Mouse (Mus musculus) adrenal gland, postnatal 36 days (tissue): Measurements from ENCODE around the gene Apba2. TPM values are rescaled to one million over a fixed set of nuclear protein-coding genes. Genes with fewer than 3 reads are reported as not detected.
A peak's percentile ranks its signal among the peaks of the same experiment; 100 is the strongest.

Source experiments
- DNase-seq, 2 experiments: peaks; one replicate each; pipeline ENCODE4 v3.0.0; 2021; ENCODE audit warnings: mixed read lengths in 1 of 2
- total RNA-seq, 2 experiments: library from RNA; stranded (reverse); gene quantifications; 2 replicates each; pipeline ENCODE4 v1.2.3; 2021

The Apba2 gene
- total RNA-seq, 2 experiments from 2014 or later: 0.33 TPM

DNA sequence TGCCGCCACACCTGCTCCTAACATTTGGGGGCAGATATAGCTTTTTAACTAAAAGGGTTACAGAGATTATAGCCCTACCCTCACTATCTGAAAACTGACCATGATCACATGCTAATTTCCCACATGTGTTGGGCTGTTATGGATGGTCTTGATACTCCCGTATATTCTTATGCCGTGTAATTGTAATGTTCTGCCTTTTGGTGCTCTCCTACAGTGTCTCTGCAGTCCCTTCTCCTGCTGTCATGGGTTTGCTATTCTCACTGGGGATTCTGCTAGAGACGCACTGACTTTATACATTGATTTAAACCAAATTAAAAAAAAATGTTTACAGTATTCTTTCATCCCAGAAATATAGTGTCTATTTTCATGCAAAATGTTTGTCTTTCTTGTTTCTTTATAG, 157.4 kb downstream of the Apba2 start:
- DNase-seq: no peak

DNA sequence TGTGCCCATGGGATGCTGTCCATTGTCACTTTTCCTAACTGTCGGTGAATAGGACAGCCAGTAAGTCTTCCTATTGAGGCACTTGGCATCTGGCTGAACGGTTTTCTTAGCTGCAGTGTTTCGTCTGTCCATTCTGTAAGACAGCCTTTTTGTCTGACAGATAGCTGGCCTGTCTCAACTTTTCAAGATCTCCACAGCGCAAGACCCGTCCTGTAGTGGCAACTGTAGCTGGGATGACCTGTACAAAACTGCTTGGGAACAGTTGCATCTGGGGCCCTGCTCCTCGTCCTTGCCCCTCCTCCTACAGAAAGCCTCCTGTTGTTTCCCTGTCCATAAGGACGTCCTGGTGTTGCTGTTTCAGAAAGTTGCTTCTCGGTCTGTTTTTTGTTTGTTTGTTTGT, 157.8 kb downstream of the Apba2 start:
- DNase-seq: no peak

- DNase-seq: no peak
Observed at GRCm38 (mm10) chr7:64662506-64662905, 161.0 kb downstream of the Apba2 start.

DNA sequence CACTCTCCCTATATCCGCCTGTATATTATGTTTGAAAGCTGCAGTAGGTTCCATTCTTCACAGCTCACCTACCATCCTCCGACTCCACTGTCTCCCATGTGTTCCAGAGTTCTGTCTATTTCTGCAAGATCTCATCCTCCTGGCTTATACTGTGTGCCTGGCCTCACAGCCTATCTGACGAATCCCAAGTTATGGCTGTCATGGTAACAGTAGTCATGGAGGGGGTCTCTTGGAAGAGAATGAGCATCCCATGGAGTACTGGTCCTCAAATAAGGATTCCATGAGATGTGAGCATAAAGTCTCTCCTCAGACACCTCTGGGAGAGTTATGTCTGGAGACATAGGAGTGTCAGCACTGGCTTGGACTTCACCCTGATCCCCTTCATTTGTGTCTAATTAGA, 162.1 kb downstream of the Apba2 start:
- DNase-seq: no peak

DNA sequence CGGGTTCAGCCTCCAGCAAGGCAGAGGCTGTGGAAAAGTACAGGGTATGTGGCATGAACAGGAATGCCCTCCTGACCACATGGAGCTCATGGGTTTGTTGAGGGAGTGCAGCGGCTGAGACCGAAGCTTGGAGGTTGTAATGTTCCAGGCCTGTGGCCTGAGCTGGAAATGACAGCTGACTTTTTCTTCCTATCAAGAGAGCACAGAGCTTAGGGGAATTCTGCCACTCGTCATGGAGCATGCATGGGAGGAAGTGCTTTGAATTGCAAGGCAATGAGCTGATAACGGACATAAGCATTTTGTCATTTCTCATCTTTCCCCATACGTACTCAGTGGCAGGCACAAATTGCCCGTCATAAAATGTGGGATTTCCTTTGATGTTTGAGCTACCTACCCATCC, 163.6 kb downstream of the Apba2 start:
- DNase-seq: no peak

DNA sequence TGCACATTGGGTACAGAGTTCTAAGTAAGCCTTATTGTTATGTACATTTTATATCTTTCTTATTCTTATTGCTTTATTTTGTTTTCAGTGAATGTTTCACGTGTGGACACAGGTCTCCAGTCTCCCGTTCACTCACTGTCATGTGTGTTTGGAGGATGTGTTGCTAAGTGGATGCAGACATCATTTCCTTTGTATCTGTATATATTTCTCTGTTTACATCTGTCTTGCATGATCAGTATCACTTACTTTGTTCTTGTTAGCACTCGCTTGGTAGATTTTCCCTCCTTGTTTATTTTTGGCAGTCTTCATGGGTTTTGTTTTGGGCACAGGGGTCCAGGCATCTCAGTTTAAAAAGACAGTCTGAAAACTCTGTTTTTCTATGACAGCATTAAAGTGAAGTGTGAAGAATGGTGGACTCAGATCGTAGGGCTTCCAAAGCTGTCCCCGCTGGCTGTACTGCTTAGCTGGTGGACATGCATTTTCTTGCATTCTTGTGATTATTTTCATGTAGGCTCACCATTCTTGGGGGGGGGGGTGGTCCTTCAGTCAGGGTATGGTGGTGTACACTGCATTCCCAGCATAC, 164.3 kb downstream of the Apba2 start:
- no peak for DNase-seq

DNA sequence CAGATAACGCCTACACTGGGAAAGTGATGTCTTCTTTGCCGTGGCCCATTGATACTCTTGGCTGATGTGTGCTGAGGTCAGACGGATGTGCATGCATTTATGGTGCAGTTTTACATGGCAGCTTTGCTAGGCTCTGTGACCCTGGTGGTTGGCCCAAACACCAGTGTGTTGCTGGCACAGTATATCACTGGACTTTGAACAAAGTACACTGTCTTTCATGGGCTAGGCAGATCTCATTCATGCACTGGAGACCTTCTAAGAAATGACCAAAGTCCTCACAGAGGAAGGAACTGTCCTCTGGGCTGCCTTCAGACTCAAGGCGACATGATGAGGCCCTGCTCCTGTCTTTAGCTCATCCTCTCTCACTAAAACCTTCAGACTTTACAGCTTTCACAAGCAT, 166.5 kb downstream of the Apba2 start:
- DNase-seq: no peak

GRCm38 (mm10) chr7:64679771-64680479, 178.4 kb downstream of the Apba2 start:
- no peak for DNase-seq

- DNase-seq: no peak
Observed at GRCm38 (mm10) chr7:64684893-64685292, 183.4 kb downstream of the Apba2 start.

- DNase-seq: no peak
Observed at GRCm38 (mm10) chr7:64688115-64688817, 186.8 kb downstream of the Apba2 start.

GRCm38 (mm10) chr7:64691831-64692230, 190.3 kb downstream of the Apba2 start:
- no peak for DNase-seq

DNA sequence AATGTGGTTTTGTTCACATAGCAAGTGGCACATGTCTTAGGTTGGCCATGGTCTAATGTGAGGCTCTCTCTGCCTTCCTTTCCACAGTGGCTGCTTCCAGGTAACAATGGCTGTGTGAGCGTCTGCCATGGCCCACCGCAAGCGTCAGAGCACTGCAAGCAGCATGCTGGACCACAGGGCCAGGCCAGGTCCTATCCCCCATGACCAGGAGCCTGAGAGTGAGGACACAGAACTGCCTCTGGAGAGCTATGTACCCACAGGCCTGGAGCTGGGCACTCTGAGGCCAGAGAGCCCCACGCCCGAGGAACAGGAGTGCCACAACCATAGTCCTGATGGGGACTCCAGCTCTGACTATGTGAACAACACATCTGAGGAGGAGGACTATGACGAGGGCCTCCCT, 193.4 kb downstream of the Apba2 start:
- no peak for DNase-seq

- no peak for DNase-seq
Observed at GRCm38 (mm10) chr7:64696521-64697281, 195.2 kb downstream of the Apba2 start.

DNA sequence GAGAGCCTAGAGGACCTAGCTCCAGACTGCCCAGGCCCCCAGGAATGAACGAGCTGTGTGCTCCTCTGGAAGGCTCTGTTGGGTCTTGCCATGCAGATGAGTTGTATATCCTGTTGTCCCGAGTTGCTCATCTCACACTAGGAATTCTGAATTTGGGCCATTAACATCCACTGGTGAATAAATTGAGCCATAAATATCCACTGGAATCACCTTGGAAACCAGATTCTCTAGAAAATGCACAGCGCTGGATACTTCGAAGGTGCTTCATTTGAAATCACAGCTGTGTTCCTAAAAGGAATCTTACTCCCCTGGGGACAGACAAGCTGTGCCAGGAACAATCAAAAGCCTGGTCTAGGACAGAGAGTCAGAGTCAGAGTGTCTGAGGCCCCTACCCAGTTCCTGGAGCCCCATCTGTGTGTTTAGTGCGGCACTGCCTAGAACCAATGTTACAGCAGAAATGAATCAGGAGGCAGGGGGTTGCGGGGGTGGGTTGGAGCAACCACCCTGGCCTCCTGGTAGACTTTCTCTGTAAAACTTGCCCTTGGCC, 196.4 kb downstream of the Apba2 start:
- DNase-seq: no peak

DNA sequence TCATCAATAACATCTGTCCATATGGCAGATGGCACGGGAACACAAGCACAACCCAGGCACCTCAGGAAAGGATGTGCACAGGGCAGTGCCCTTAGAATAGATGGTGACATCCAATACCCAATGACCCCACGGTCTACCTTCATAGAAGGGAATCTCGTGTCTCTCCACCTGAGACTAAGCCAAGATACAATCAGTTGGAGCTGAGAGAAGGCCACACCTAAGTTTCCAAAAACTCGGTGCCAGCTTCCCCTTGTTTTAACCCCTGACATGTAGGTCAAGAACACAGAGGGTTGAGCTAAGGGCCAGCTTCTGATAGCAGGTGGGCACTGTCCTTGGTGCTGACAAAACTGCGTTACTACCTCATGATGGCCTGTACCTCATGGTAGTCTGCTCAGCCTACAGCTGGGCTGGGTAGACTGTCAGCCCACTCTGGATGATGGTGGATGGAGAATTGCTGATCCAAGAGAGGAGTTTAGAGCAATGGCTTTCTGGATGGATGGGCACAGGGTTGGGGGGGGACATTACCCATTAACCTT, 202.6 kb downstream of the Apba2 start:
- peak in 1 of 2 experiments; percentile 4 for DNase-seq

GRCm38 (mm10) chr7:64708176-64708575, 206.7 kb downstream of the Apba2 start:
- DNase-seq: no peak

- DNase-seq: no peak
Observed at GRCm38 (mm10) chr7:64709520-64710262, 208.2 kb downstream of the Apba2 start.

DNA sequence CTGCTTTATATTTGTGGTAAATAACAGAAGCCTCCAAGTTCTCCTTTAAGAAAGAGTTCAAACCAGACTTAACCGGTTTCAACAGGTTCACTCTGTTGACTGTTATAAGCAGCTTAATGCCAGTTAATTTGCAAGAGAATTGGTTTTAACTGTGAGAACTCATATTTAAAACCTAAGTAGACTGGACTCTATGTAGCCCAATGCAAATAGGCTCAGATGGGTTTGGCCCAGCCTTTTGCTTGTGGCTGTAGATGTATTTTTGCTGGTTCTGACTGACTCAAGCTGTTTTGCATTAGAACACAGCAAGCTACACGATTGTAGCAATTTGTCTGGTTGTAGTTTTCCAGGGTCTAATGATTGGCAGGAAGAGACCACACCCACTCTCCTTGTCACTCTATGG, 214.8 kb downstream of the Apba2 start:
- no peak for DNase-seq

DNA sequence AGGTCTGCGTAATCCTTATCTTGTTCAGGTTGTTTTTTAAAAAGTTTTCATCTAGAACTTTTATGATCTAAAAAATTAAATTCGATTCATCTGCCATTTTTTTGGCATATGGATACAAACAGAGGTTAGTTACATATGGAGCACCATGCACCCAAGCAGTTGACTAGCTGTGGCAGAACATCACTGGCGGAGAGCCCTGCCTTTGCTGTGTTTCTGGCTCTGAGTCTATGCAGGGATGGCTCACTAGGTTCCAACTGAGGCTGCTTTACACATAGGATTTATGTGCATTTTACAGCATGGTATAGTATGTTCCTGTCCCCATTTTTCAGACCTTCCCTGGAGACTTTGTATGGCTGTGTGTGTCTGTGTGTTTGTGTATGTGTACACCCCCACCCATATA, 221.8 kb downstream of the Apba2 start:
- DNase-seq: no peak

DNA sequence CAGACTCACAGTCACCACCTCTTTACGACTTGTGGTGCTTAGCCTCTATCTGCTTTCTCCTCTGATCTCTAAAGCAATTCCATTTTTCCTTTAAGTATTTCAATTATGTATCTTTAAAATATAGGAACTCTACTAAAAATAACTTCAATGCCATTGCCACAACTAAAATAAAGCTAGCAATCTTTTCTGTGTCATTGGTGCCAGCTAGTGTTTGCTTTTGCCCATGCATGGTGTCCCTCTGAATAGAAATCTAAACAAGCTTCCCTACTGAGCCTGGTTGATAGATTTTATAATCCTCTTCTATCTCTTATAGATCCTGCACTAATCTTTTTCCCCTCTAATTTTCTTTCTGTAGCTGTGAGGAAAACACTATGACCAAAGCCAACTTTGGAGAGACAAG, 222.9 kb downstream of the Apba2 start:
- DNase-seq: no peak

DNA sequence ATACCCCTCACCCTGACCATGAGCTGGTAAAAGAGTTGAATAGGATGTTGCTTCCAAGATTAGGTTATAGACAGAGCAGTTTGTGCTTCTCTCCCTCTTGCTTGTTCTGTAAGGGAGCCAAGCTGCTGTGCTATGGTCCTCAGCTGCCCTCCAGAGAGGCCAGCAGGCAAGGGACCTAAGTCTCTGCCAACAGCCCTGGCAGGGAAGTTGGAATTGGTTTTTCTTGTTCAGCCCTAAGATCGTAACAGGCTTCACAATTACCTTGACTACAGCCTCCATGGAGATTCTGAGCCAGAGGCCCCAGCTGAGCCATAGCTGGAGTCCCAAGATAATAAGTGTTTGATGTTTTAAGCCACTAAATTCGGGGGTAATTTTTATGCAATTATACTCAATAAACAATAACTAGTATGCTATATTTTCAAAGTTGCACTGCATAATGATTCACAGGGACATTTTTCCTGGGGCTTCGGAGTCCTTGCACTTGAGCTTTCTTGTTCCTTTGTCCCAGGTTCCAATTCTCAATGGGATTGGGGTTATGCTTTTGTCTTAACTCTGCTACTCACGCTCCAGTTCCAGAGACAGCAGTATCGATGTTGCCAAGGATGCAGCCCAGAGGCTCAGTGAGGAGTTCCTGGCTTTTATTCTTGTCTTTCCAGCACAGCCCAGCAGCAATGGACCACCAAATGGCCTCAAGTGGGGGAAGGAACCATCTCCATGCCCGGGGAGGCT, 224.6 kb downstream of the Apba2 start:
- peak in 1 of 2 experiments; percentile 26 for DNase-seq
